Mouse (Mus musculus) cerebellum, adult 11 months (tissue): ENCODE measurements at regions not wholly inside any gene's neighbourhood (a gene's known extent, or its start where the extent isn't known, plus 50 kb on each side); places are given as distances from the start of the nearest gene placed in this dataset.

Experiments used
- DNase-seq: peaks from one replicate; pipeline ENCODE4 v3.0.0; 2022

- no peak for DNase-seq
Observed at GRCm38 (mm10) chr2:114259539-114259938, 58.3 kb upstream of the Zfp770 start.
